Mouse (Mus musculus) left cerebral cortex, postnatal 25 days (tissue): ENCODE measurements around the gene BC003965. TPM values are rescaled to one million over a fixed set of nuclear protein-coding genes. Genes with fewer than 3 reads are reported as not detected.

Experiments used
- DNase-seq, 2 experiments: peaks; one replicate each; pipeline ENCODE4 v3.0.0; 2022; ENCODE audit warnings: low spot score in 2 of 2, mixed read lengths in 1 of 2
- intact Hi-C: fragments of 180-260 bp; cut with DNase I; formaldehyde crosslinking; loops from one replicate; pipeline ENCODE4 v1.15.1; 2025
- total RNA-seq, 2 experiments: library from RNA; stranded (reverse); gene quantifications; 2 replicates each; pipeline ENCODE4 v1.2.3; 2021

Gene BC003965
- total RNA-seq: 10 to 100 TPM; 19.9 to 21.3 TPM

- intact Hi-C loops: loop anchor here (1.0 to 2.0 kb wide), 3 partner anchors 51 to 89 kb away; partner anchors contain the start of gene Clcn7
- DNase-seq: peak; percentile 99
Measured at GRCm38 (mm10) chr17:25184129-25184691, at the start of gene BC003965. TSS of gene BC003965 (plus strand) at chr17:25184554.

- intact Hi-C loops: no loop called here
- no peak for DNase-seq
Measured at GRCm38 (mm10) chr17:25135622-25136021, 48.7 kb upstream of the BC003965 start.

GRCm38 (mm10) chr17:25138803-25139202, 45.6 kb upstream of the BC003965 start:
- intact Hi-C loops: no loop called here

GRCm38 (mm10) chr17:25139960-25140359, 44.4 kb upstream of the BC003965 start:
- no peak for DNase-seq
- intact Hi-C loops: no loop called here

More at GRCm38 (mm10) chr17:25138803-25139202, 45.6 kb upstream of the BC003965 start:
- no peak for DNase-seq

GRCm38 (mm10) chr17:25162161-25162560, 22.2 kb upstream of the BC003965 start, which contains the start of gene Ccdc154:
TSS of gene Ccdc154 (plus strand) at chr17:25162461.
- intact Hi-C loops: no loop called here
- DNase-seq: no peak

GRCm38 (mm10) chr17:25163387-25163786, 21.0 kb upstream of the BC003965 start:
- intact Hi-C loops: no loop called here

GRCm38 (mm10) chr17:25164770-25165169, 19.6 kb upstream of the BC003965 start:
- DNase-seq: no peak
- intact Hi-C loops: no loop called here

More at GRCm38 (mm10) chr17:25163387-25163786, 21.0 kb upstream of the BC003965 start:
- no peak for DNase-seq

GRCm38 (mm10) chr17:25165970-25166671, 18.2 kb upstream of the BC003965 start:
- intact Hi-C loops: no loop called here
- DNase-seq: no peak

GRCm38 (mm10) chr17:25169706-25170105, 14.6 kb upstream of the BC003965 start:
- DNase-seq: no peak
- intact Hi-C loops: no loop called here

GRCm38 (mm10) chr17:25172558-25172957, 11.8 kb upstream of the BC003965 start:
- no peak for DNase-seq
- intact Hi-C loops: no loop called here

GRCm38 (mm10) chr17:25175411-25175810, 8.9 kb upstream of the BC003965 start, which contains the start of gene Gm38655:
TSS of gene Gm38655 (minus strand) at chr17:25175471.
- intact Hi-C loops: no loop called here
- no peak for DNase-seq

GRCm38 (mm10) chr17:25183232-25183631, 1.1 kb upstream of the BC003965 start:
- intact Hi-C loops: no loop called here
- DNase-seq: no peak

GRCm38 (mm10) chr17:25184961-25185360, 607 bp downstream of the BC003965 start:
- intact Hi-C loops: loop anchor here (1.0 to 2.0 kb wide), 3 partner anchors 52 to 88 kb away; partner anchors contain the start of gene Clcn7
- DNase-seq: peak in 1 of 2 experiments; percentile 5

- no peak for DNase-seq
- intact Hi-C loops: loop anchor here (1.0 kb wide), 1 partner anchor 35 kb away; no protein-coding TSS in a partner anchor
Measured at GRCm38 (mm10) chr17:25187784-25188149, 3.4 kb downstream of the BC003965 start.

GRCm38 (mm10) chr17:25188150-25189031, 4.0 kb downstream of the BC003965 start, which contains the start of gene Unkl:
TSS of gene Unkl (plus strand) at chr17:25188397.
- peak; percentile 66 to 68 for DNase-seq
- intact Hi-C loops: loop anchor here (1.0 kb wide), 1 partner anchor 34 kb away; no protein-coding TSS in a partner anchor

GRCm38 (mm10) chr17:25189091-25189490, 4.7 kb downstream of the BC003965 start:
- intact Hi-C loops: no loop called here
- DNase-seq: no peak

GRCm38 (mm10) chr17:25202401-25202800, 18.0 kb downstream of the BC003965 start:
- intact Hi-C loops: no loop called here
- no peak for DNase-seq

GRCm38 (mm10) chr17:25210006-25210405, 25.7 kb downstream of the BC003965 start:
- DNase-seq: no peak
- intact Hi-C loops: no loop called here

GRCm38 (mm10) chr17:25210680-25211466, 26.5 kb downstream of the BC003965 start:
- intact Hi-C loops: no loop called here
- DNase-seq: no peak
